In the genomic region with DNA sequence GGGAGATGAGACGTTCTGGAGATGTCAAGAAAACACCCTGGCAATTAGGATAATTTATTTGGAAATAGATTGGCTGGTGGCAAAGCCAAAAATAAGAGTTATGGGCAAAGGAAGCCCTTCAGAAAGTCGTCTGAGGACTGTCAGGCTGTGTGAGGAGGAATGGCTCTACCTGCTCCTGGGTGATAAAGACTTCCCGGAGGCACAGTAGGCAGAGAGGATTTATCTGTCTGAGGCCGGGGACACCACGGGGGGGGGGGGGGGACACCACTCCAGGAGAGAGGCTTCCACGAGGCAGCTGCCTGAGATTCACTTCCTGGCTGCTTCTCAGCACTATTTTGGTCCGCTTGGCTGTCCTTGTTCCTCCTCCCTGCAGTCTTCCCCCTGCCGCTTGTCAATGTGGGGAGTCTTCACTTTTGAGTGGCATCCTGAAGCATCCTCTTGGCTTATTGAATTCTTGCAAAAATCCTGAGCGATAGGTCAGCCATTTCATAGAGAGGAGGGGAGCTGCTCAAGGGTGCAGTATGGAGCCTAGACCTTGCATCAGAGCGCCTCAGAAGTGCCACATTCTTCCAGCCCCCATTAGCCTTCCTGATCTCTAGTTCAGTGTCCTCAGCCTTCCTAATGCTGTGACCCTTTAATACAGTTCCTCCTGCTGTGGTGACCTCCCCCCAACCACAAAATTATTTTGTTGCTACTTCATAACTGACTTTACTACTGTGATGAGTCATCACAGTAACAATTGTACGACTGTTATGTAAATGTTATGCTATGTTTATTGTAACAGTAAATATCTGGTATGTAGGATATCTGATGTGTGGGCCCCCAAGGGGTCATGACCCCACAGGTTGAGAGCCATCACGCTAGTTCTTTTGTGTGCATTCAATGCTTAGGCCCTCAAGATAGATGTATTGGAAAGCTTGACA, we compare ENCODE assay signal across 10 mouse cellular contexts. TPM values are rescaled to one million over a fixed set of nuclear protein-coding genes. Genes with fewer than 3 reads are reported as not detected.
DNase-seq lines count a peak whose midpoint lies in the region; ATAC-seq lines count a peak whose summit lies in the region.
"Had no signal": no experiment of that assay in that cellular context is flagged by ENCODE, and none has a peak within 500 bp of the region (broad histone marks: within the 10 kb centered on the region; RNA-seq: fewer than 3 reads in every experiment).

No protein-coding gene starts in this region.

- H3K27me3 ChIP-seq in heart, embryonic 11.5 days (ENCODE audit: control insufficient read depth, insufficient read depth, low read length), result no peaks in the 10 kb centered on the region
- H3K27me3 ChIP-seq in forebrain, embryonic 15.5 days, result no peaks in the 10 kb centered on the region
- H3K27me3 ChIP-seq: intestine, embryonic 15.5 days had no signal

- H3K9me3 ChIP-seq in heart, embryonic 11.5 days (replicated peaks; ENCODE audit: control insufficient read depth, low read length), result no peaks in the 10 kb centered on the region
- no peaks in the 10 kb centered on the region for H3K9me3 ChIP-seq in forebrain, embryonic 15.5 days
- H3K9me3 ChIP-seq: intestine, embryonic 15.5 days had no signal

- 29% methylated on average over 12 of the region's 12 CpGs for WGBS in heart, embryonic 11.5 days (ENCODE audit: insufficient replicate concordance)
- 47% methylated on average over 12 of the region's 12 CpGs for WGBS in forebrain, embryonic 15.5 days

- no peaks in the 10 kb centered on the region for H3K36me3 ChIP-seq in heart, embryonic 11.5 days (ENCODE audit: control insufficient read depth, insufficient read depth, low read length)
- H3K36me3 ChIP-seq in forebrain, embryonic 15.5 days, result no peaks in the 10 kb centered on the region
- H3K36me3 ChIP-seq: intestine, embryonic 15.5 days had no signal

- H3K4me2 ChIP-seq in heart, embryonic 11.5 days, result peak overlapping the region; percentile 20
- no peak overlapping the region for H3K4me2 ChIP-seq in forebrain, embryonic 15.5 days (replicated peaks)
- H3K4me2 ChIP-seq: intestine, embryonic 15.5 days had no signal

- peaks cover 35% of the 10 kb centered on the region for H3K4me1 ChIP-seq in heart, embryonic 11.5 days (ENCODE audit: control insufficient read depth, insufficient read depth, low read length)
- peaks cover 12% of the 10 kb centered on the region; the same call in 1 of the 2 replicates for H3K4me1 ChIP-seq in forebrain, embryonic 15.5 days

- H3K9ac ChIP-seq in heart, embryonic 11.5 days (ENCODE audit: low read depth, low read length), result no peak overlapping the region
- H3K9ac ChIP-seq in forebrain, embryonic 15.5 days (replicated peaks), result no peak overlapping the region
- H3K9ac ChIP-seq: intestine, embryonic 15.5 days had no signal

- ATAC-seq in heart, embryonic 11.5 days (replicated peaks; ENCODE audit: insufficient number of reproducible peaks, low FRiP score, low TSS enrichment), result peak; percentile 55; the same call in 1 of the 2 replicates
- ATAC-seq in CD4-positive, CD25-positive, alpha-beta regulatory T cell, adult 4 months, result peak; percentile 62
- ATAC-seq in megakaryocyte progenitor cell, adult 5-6 weeks (replicated peaks; ENCODE audit: poor library complexity), result peak; percentile 32
- ATAC-seq in forebrain, embryonic 15.5 days (replicated peaks), result no peak
- ATAC-seq: intestine, embryonic 15.5 days had no signal

- no peak overlapping the region for H3K4me3 ChIP-seq in heart, embryonic 11.5 days (ENCODE audit: low read depth, low read length)
- no peak overlapping the region for H3K4me3 ChIP-seq in forebrain, embryonic 15.5 days
- H3K4me3 ChIP-seq: intestine, embryonic 15.5 days had no signal

- H3K27ac ChIP-seq in heart, embryonic 11.5 days (ENCODE audit: low read depth, low read length), result no peak overlapping the region
- H3K27ac ChIP-seq in forebrain, embryonic 15.5 days (replicated peaks), result no peak overlapping the region
- H3K27ac ChIP-seq: intestine, embryonic 15.5 days had no signal

- no peak for DNase-seq in heart, adult 9 months (ENCODE audit: low spot score in 2 of 2)
- peak; percentile 71 for DNase-seq in induced T-regulatory cell, adult 2 months (ENCODE audit: low read depth)
- DNase-seq in lung, postnatal 10 days, result no peak
- DNase-seq in neural tube, embryonic 10.5 days (ENCODE audit: extremely low spot score, low spot score), result no peak
- DNase-seq: kidney, postnatal 36 days had no signal

RNA-seq across cellular contexts. Expression of gene Itgb3, which starts 14.5 kb away (rescaled TPM):
- polyA plus RNA-seq in heart, embryonic 11.5 days (2014; fragmentation: Nextera tagmentation; extraction: Ambion mirVana), result 3.9 and 4.6 TPM in 2 replicates
- 10 to 100 TPM; 12.3 to 15.6 TPM for polyA plus RNA-seq in CD4-positive, CD25-positive, alpha-beta regulatory T cell, adult 4 months (2017; shearing (Covaris generic))
- total RNA-seq in megakaryocyte progenitor cell, adult 5-6 weeks (2015), result 2.0 and 2.2 TPM in 2 replicates
- 4.0 and 5.3 TPM in 2 replicates for total RNA-seq in megakaryocyte progenitor cell, adult 5-6 weeks (2017)
- 0.60 and 0.61 TPM in 2 replicates for polyA plus RNA-seq in forebrain, embryonic 15.5 days (2015; fragmentation: Nextera tagmentation; extraction: Ambion mirVana)
